Mouse (Mus musculus): ENCODE results near the gene Rap1b. TPM values are rescaled to one million over a fixed set of nuclear protein-coding genes. Genes with fewer than 3 reads are reported as not detected.

Rap1b gene
- polyA plus RNA-seq, 1 experiment, result 210 TPM

DNA sequence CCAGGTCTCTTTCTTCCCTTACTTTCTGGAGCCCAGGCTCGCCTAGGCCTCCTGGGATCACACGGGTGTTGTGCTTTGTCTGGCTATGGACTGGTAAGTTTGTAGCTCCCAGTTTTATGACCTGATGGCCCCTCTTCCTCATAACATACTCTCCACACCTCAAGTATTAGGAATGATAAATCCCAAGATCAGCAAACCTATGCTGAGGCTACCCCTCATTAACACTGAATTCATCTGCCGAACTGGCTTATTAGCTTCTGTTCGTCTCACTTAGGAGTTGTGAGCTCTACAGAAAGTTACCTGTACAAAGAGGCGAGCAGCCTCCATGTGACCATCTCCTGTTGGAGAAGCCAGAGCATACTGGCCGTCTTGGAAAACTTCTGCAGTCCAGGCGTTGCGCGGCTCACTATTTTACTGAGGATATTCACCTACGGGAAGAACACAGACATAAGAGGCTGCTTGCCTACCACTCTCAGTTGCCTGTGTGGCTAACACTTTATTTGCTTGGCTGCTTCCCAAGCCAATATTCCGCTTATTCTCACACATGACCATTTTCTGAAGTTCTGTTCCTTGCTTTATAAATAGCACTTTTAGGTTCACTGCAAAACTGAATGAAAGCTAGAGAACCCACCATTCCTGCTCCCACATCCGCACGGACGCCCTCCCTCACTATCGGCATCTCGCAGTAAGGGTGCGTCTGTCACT, 64.7 kb downstream of the Rap1b start:
- peaks cover 9% of the 10 kb centered on the region; the same call in 1 of the 2 replicates for H3K4me1 ChIP-seq
- H3K27me3 ChIP-seq (replicated peaks), result no peaks in the 10 kb centered on the region
- H3K36me3 ChIP-seq (replicated peaks; ENCODE audit: low read length), result peaks cover 95% of the 10 kb centered on the region
- TF ChIP-seq GATA1 (IDR thresholded peaks at IDR 0.05; ENCODE audit: borderline replicate concordance, low read length), result no peak
- no peak overlapping the region for H3K4me3 ChIP-seq (replicated peaks)
- no peaks in the 10 kb centered on the region for H3K9me3 ChIP-seq

DNA sequence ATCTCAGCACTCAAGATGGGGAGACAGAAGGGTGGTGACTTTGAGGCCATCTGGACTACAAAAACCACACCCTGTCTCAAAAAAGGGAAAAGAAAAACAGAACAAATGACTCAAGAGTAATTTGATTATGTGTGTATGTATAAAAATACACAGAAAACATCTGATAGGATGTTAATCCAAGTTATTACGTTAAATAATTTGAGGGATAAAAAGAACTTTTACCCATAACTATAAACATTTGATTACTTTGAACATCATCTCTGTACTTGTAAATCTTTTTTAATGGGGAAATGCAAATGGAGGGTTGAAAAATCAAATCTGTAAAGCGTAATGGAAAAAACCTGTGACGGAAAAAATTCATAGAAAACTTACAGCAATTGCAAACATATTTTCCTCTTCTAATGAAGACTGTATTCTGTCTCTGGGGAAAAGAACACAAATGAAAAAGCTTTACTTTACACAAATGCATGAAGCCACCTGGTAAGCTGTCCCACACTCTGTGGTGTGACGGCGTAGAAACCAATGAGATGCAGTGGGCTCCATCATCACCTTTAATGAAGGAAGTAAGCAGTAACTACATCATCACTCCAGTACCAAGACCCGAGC, 65.4 kb downstream of the Rap1b start:
- Histone ChIP-seq H3K27me3 (replicated peaks) (no peaks in the 10 kb centered on the region), H3K4me1 (peaks cover 7% of the 10 kb centered on the region; the same call in 1 of the 2 replicates), H3K36me3 (replicated peaks; ENCODE audit: low read length) (peaks cover 95% of the 10 kb centered on the region), H3K9me3 (no peaks in the 10 kb centered on the region), H3K4me3 (replicated peaks) (no peak overlapping the region)
- no peak for TF ChIP-seq FLI1 (IDR thresholded peaks at IDR 0.05; ENCODE audit: low read length)
- TF ChIP-seq GATA1 (IDR thresholded peaks at IDR 0.05; ENCODE audit: borderline replicate concordance, low read length), result no peak

DNA sequence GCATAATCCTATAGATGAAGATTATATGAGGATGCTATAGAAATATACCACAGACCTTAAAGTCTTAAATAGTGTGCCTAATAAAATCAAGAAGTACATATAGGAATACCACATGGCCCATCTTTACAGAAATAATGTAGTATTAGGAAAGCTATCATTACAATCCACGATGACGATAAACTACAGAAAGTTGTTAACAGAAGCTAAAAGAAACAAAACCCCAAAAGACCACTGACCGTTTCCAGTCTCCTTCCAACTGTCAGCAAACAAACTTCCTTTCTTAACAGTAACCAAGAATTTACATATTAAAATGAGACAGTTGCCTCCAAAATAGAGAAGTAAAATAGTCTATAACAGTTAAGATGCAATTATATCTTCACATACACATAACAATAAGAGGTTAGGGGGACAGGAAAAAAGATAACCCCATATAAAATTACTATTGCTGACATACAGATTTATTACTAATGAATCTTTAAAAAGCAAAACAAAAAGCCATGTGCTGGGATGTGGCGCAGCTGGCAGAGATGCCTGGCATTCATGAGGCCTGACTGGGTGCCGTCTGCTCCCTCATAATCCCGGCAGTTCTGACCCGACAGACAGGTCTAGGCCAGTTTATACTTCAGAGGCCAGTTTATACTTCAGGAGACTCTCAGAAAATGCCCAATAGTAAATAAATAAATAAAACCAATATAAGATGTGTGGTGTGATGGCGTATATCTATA, 66.1 kb downstream of the Rap1b start:
- no peak for TF ChIP-seq GATA1 (IDR thresholded peaks at IDR 0.05; ENCODE audit: borderline replicate concordance, low read length)
- no peak for TF ChIP-seq FLI1 (IDR thresholded peaks at IDR 0.05; ENCODE audit: low read length)
- H3K4me3 ChIP-seq (replicated peaks), result no peak overlapping the region
- H3K36me3 ChIP-seq (replicated peaks; ENCODE audit: low read length), result peaks cover 96% of the 10 kb centered on the region
- no peaks in the 10 kb centered on the region for H3K27me3 ChIP-seq (replicated peaks)
- peaks cover 1% of the 10 kb centered on the region; the same call in 1 of the 2 replicates for H3K4me1 ChIP-seq
- H3K9me3 ChIP-seq, result no peaks in the 10 kb centered on the region

DNA sequence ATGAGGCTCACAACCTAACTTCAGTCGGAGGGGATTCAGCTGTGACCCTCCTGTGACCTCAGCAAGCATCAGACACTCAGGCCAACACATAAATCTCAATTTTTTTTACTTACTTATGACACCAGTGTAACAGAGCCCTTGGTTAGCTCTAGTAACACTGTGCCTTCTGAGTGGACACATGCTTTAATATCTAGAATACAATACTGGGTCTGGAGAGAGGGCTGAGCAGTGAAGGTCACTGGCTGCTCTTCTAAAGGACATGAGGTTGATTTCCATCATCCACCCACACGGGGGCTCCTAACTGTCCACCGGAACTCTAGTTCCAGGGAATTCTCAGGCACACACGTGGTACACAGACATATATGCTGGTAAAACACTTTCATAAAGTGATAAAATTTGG, 66.9 kb downstream of the Rap1b start:
- no peak for TF ChIP-seq FLI1 (IDR thresholded peaks at IDR 0.05; ENCODE audit: low read length)
- no peak for TF ChIP-seq GATA1 (IDR thresholded peaks at IDR 0.05; ENCODE audit: borderline replicate concordance, low read length)
- Histone ChIP-seq H3K4me3 (replicated peaks) (no peak overlapping the region), H3K36me3 (replicated peaks; ENCODE audit: low read length) (peaks cover 98% of the 10 kb centered on the region), H3K27me3 (replicated peaks) (no peaks in the 10 kb centered on the region), H3K4me1 (no peaks in the 10 kb centered on the region), H3K9me3 (no peaks in the 10 kb centered on the region)

DNA sequence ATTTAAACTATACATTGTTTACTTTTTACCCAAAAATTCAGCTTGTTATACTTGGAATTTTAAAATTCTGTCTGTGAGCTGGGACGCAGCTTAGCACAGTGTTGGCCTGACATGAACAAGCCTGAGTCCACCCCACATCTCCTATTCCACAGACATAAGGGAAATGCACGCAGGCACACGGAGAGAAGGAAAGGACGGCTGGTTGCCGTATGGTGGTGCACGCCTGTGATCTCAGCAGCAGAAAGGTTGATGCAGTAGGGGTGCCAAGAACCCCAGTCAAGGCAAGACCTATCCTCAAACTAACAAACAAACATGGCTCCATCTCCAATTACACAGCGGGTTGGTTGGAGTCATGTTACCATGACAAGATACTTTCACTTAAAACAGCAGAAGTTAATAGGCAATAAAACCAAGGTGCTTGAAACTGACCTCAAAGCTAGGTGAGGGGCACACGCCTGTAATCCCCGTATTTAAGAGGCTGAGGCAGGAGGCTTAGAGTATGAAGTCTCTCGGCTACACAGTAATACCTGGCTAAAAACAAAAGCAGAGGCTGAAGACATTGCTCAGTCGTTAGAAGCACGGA, 67.4 kb downstream of the Rap1b start:
- no peak overlapping the region for H3K4me3 ChIP-seq (replicated peaks)

DNA sequence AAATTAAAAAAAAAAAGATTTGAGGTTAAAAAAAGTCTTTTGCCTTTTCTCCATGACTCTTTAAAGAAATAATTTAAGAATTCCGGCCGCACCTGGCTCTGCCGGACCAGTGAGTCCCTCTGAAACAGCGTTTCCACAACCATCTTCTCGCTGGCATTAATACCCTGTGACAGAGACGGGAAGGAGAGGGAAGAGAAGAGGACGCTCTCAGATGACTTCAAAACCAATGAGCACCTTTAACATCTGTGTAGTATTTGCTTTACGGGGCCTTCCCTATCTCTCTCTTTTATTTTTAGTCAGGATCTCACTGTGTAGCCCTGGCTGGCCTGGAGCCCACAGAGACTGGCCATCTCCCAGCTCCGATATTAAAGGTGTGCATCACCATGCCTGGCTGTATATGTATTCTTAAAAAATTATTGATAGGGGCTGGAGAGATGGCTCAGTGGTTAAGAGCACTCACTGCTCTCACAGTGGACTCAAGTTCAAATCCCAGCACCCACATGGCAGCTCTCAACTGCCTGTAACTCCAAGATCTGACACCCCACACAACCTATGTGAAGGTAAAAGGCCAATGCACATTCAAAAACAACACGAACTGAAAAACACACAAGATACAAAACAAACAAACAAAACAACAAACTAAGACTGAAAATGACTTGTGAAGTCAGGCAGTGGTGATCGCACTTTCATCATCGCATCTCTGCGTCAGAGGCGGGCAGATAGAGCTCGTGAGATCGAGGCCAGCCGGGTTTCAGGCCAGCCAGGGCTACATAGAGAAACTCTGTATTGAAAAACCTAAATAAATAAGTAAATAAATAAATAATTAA, 68.1 kb downstream of the Rap1b start:
- H3K4me3 ChIP-seq (replicated peaks), result no peak overlapping the region
- no peaks in the 10 kb centered on the region for H3K27me3 ChIP-seq (replicated peaks)
- H3K36me3 ChIP-seq (replicated peaks; ENCODE audit: low read length), result peaks cover 98% of the 10 kb centered on the region
- no peaks in the 10 kb centered on the region for H3K9me3 ChIP-seq
- TF ChIP-seq FLI1 (IDR thresholded peaks at IDR 0.05; ENCODE audit: low read length) (no peak), GATA1 (IDR thresholded peaks at IDR 0.05; ENCODE audit: borderline replicate concordance, low read length) (no peak)
- H3K4me1 ChIP-seq, result no peaks in the 10 kb centered on the region

More for the DNA sequence above, 67.4 kb downstream of the Rap1b start:
- H3K4me1 ChIP-seq, result no peaks in the 10 kb centered on the region
- no peak for TF ChIP-seq GATA1 (IDR thresholded peaks at IDR 0.05; ENCODE audit: borderline replicate concordance, low read length)
- no peak for TF ChIP-seq FLI1 (IDR thresholded peaks at IDR 0.05; ENCODE audit: low read length)
- no peaks in the 10 kb centered on the region for H3K9me3 ChIP-seq
- no peaks in the 10 kb centered on the region for H3K27me3 ChIP-seq (replicated peaks)
- peaks cover 97% of the 10 kb centered on the region for H3K36me3 ChIP-seq (replicated peaks; ENCODE audit: low read length)

DNA sequence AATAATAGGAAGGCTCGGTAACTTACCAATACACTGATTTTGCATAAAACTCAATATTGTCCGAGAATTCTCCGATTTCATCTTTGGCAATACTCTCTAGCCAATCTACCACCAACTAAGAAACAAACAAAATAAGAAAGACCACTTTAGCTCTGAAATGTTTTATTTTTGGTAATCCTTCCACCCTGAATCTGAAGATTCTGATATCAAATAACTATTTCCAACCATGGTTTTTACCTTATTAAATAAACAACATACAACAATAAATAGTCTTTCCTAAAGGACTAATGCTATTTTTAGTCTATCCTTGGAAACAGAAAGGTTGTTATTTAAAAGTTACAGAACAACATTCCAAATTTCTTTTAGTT, 68.7 kb downstream of the Rap1b start:
- H3K4me3 ChIP-seq (replicated peaks), result no peak overlapping the region
- H3K4me1 ChIP-seq, result no peaks in the 10 kb centered on the region
- TF ChIP-seq FLI1 (IDR thresholded peaks at IDR 0.05; ENCODE audit: low read length), result no peak
- no peak for TF ChIP-seq GATA1 (IDR thresholded peaks at IDR 0.05; ENCODE audit: borderline replicate concordance, low read length)
- H3K27me3 ChIP-seq (replicated peaks), result no peaks in the 10 kb centered on the region
- H3K36me3 ChIP-seq (replicated peaks; ENCODE audit: low read length), result peaks cover 98% of the 10 kb centered on the region
- H3K9me3 ChIP-seq, result no peaks in the 10 kb centered on the region

DNA sequence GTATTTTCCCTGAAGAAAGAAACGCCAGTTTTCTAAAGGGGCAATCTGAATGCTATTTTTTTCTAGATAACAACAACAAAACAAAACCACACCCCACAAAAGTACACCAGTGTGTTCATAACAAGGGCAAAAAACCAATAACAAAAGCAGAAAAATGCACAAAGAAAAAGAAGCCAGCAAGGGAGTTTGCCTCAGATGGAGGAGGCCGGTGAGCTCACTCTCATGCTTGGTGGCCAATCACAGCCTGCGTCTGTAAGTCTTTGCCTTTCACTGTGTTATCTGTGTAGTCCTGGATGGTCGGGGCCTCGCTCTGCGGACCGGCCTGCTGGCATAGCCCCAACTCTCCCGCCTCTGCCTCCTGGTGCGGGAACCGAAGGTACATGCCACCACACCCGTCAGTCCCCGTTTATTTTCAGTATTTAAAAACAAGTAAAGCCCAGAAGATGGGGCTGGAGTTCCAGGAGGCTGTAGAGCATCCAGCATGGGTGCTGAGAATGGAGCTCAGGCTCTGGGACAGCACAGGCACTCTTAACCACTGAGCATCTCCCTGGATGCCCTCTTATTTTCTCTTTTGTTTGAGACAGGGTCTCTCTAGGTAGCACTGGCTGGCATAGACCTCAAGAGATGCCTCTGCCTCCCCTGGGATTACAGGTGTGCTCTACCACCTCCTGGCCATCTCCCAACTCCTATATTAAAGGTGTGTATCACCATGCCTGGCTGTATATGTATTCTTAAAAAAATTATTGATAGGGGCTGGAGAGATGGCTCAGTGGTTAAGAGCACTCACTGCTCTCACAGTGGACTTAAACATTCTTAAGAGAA, 69.3 kb downstream of the Rap1b start:
- no peaks in the 10 kb centered on the region for H3K27me3 ChIP-seq (replicated peaks)
- TF ChIP-seq FLI1 (IDR thresholded peaks at IDR 0.05; ENCODE audit: low read length), result no peak
- no peak for TF ChIP-seq GATA1 (IDR thresholded peaks at IDR 0.05; ENCODE audit: borderline replicate concordance, low read length)
- H3K4me1 ChIP-seq, result no peaks in the 10 kb centered on the region
- H3K36me3 ChIP-seq (replicated peaks; ENCODE audit: low read length), result peaks cover 97% of the 10 kb centered on the region
- H3K4me3 ChIP-seq (replicated peaks), result no peak overlapping the region
- no peaks in the 10 kb centered on the region for H3K9me3 ChIP-seq

All from megakaryocyte, embryonic 14.5 days (primary cell).